Mouse (Mus musculus): ENCODE measurements around the gene Olfr850. TPM values are rescaled to one million over a fixed set of nuclear protein-coding genes. Genes with fewer than 3 reads are reported as not detected.

The Olfr850 gene
- polyA plus RNA-seq (2012; rRNA removed), result not detected in 2 replicates

DNA sequence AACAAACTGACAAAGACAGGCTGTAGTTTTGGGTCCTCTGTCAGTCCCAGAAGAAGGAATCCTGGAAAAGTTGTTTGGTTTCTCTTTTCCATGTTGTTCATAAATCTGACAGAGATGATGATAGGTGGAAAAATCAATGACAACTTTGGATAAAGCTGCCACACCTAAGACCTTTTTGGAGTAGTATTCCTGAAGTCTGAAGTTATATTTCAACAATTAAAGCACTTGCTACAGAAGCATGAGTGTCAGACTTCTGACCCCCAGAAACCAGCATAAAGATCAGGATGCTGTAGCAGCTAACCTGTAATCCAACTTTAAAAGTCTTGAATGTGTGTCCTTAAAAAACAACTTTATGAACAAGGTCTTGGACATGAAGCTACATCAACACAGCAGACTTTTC, at the start of gene Olfr850:
TSS of gene Olfr850 (minus strand) at position 101 of the 400 bp plus-strand sequence.

DNA sequence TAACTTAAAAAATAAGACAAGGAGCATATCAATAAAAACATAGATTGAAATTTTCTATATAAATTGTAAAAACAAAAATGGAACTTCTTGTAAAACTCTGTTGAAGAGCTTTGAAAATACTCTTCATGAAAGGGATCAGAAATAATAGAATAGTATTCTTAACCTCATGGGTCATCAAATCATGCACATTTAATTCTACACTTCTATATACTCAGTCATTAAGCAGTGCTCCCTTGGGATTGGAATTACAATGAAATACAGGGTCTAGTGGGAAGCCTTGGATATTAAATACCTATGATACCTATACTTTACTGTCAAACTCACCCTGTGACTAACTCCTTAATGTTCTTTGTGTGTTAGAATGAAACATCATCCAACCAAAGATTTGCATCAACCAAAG, 14.9 kb upstream of the Olfr850 start, which contains the start of gene Olfr851:
TSS of gene Olfr851 (plus strand) at position 301 of the 400 bp plus-strand sequence.

DNA sequence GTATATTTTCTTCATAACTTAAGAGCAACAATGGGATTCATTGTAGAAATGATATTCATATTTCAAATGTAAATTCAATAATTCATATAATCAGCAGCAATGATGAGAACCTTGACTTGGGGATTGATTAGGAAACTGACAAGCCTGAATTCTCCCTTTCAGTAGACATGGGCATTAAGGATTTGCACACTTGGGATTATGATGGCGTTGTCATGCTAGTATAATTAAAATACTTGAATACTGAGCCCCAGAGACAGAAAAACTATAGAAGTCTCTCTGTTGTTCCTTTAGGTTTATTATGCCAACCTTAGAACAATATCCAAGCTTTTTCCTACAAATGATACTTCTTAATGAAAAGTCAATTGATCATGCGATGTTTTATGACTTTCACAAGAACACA, 38.1 kb downstream of the Olfr850 start, which contains the start of gene Olfr849:
TSS of gene Olfr849 (plus strand) at position 301 of the 400 bp plus-strand sequence.

Other genes starting within 250 kb of the Olfr850 start
- gene Olfr843, start 226.3 kb downstream of the Olfr850 start, polyA plus RNA-seq (2012; rRNA removed), result not detected in 2 replicates
- not detected in 2 replicates for gene Olfr844, start 161.9 kb downstream of the Olfr850 start, polyA plus RNA-seq (2012; rRNA removed)
- not detected in 2 replicates for gene Olfr845, start 141.8 kb downstream of the Olfr850 start, polyA plus RNA-seq (2012; rRNA removed)
- gene Olfr846, start 114.2 kb downstream of the Olfr850 start, polyA plus RNA-seq (2012; rRNA removed), result not detected in 2 replicates
- not detected in 2 replicates for gene Olfr847, start 99.6 kb downstream of the Olfr850 start, polyA plus RNA-seq (2012; rRNA removed)
- gene Olfr849, start 38.0 kb downstream of the Olfr850 start, polyA plus RNA-seq (2012; rRNA removed), result not detected in 2 replicates
- gene Olfr851, start 15.0 kb upstream of the Olfr850 start, polyA plus RNA-seq (2012; rRNA removed), result not detected in 2 replicates
- not detected in 2 replicates for gene Olfr853, start 62.8 kb upstream of the Olfr850 start, polyA plus RNA-seq (2012; rRNA removed)
- gene Olfr854, start 89.1 kb upstream of the Olfr850 start, polyA plus RNA-seq (2012; rRNA removed), result not detected in 2 replicates
- not detected in 2 replicates for gene Olfr855, start 104.4 kb upstream of the Olfr850 start, polyA plus RNA-seq (2012; rRNA removed)
- gene Zfp317, start 143.9 kb upstream of the Olfr850 start, polyA plus RNA-seq (2012; rRNA removed), result 7.9 and 8.8 TPM in 2 replicates
- gene Olfr857, start 231.2 kb upstream of the Olfr850 start, polyA plus RNA-seq (2012; rRNA removed), result not detected in 2 replicates